Mouse (Mus musculus) G1E (cell line): ENCODE results near the gene Ppy.

Experiments
- CTCF ChIP-seq: IDR thresholded peaks from 2 replicates; pipeline ENCODE4 v1.5.1; 2012; ENCODE audit warnings: low read depth, low read length, inconsistent platforms, mixed read lengths
- GATA1 ChIP-seq: IDR thresholded peaks from 2 replicates; pipeline ENCODE4 v1.6.1; 2012; ENCODE audit warnings: borderline replicate concordance, low read length, inconsistent platforms, mixed read lengths

GRCm38 (mm10) chr11:102096887-102097391, 4.2 kb downstream of the Ppy start:
- no peak for TF ChIP-seq CTCF
- no peak for TF ChIP-seq GATA1
